Mouse (Mus musculus): ENCODE data around the gene Slc17a2. TPM values are rescaled to one million over a fixed set of nuclear protein-coding genes. Genes with fewer than 3 reads are reported as not detected.

The Slc17a2 gene
- total and polyA plus RNA-seq, 2 experiments from 2014 or later = 0.10 TPM; not detected in 1

GRCm38 (mm10) chr13:23861815-23862214 is 55.0 kb downstream of the Slc17a2 start:
- no peaks in the 10 kb centered on the region for H3K4me1 ChIP-seq (ENCODE audit: insufficient read depth, low read length)
- ATAC-seq = no peak

GRCm38 (mm10) chr13:23864711-23865110 is 57.9 kb downstream of the Slc17a2 start:
- no peak for TF ChIP-seq CTCF (IDR thresholded peaks at IDR 0.05; ENCODE audit: low read depth)
- no peak overlapping the region for H3K4me3 ChIP-seq (ENCODE audit: low read length)
- no peaks in the 10 kb centered on the region for H3K36me3 ChIP-seq (ENCODE audit: insufficient read depth, low read length)
- no peak overlapping the region for H3K4me2 ChIP-seq (ENCODE audit: low read depth, low read length)
- ATAC-seq = no peak
- H3K27ac ChIP-seq = no peak overlapping the region
- H3K4me1 ChIP-seq (ENCODE audit: insufficient read depth, low read length) = no peaks in the 10 kb centered on the region
- WGBS = 73% methylated on average over 9 of the region's 9 CpGs
- no peak overlapping the region for H3K9ac ChIP-seq (replicated peaks; ENCODE audit: low read length)
- H3K27me3 ChIP-seq (ENCODE audit: insufficient read depth, low read length) = no peaks in the 10 kb centered on the region
- H3K9me3 ChIP-seq (ENCODE audit: low read length) = no peaks in the 10 kb centered on the region
- no peak for DNase-seq (ENCODE audit: low spot score)

More at GRCm38 (mm10) chr13:23861815-23862214, 55.0 kb downstream of the Slc17a2 start:
- Histone ChIP-seq H3K27ac (no peak overlapping the region), H3K4me2 (ENCODE audit: low read depth, low read length) (no peak overlapping the region), H3K36me3 (ENCODE audit: insufficient read depth, low read length) (no peaks in the 10 kb centered on the region), H3K27me3 (ENCODE audit: insufficient read depth, low read length) (no peaks in the 10 kb centered on the region), H3K9me3 (ENCODE audit: low read length) (no peaks in the 10 kb centered on the region), H3K4me3 (ENCODE audit: low read length) (no peak overlapping the region), H3K9ac (replicated peaks; ENCODE audit: low read length) (no peak overlapping the region)
- TF ChIP-seq CTCF (IDR thresholded peaks at IDR 0.05; ENCODE audit: low read depth) = no peak
- DNase-seq (ENCODE audit: low spot score) = no peak

- Histone ChIP-seq H3K27ac (no peak overlapping the region), H3K9ac (replicated peaks; ENCODE audit: low read length) (no peak overlapping the region), H3K4me2 (ENCODE audit: low read depth, low read length) (no peak overlapping the region), H3K27me3 (ENCODE audit: insufficient read depth, low read length) (no peaks in the 10 kb centered on the region), H3K4me1 (ENCODE audit: insufficient read depth, low read length) (no peaks in the 10 kb centered on the region), H3K9me3 (ENCODE audit: low read length) (no peaks in the 10 kb centered on the region), H3K36me3 (ENCODE audit: insufficient read depth, low read length) (no peaks in the 10 kb centered on the region), H3K4me3 (ENCODE audit: low read length) (no peak overlapping the region)
- TF ChIP-seq CTCF (IDR thresholded peaks at IDR 0.05; ENCODE audit: low read depth) = no peak
- 78% methylated on average over 9 of the region's 9 CpGs for WGBS
- no peak for DNase-seq (ENCODE audit: low spot score)
- no peak for ATAC-seq
Observed at GRCm38 (mm10) chr13:23866086-23866710, 59.4 kb downstream of the Slc17a2 start.

GRCm38 (mm10) chr13:23867000-23867399 is 60.2 kb downstream of the Slc17a2 start:
- no peak overlapping the region for H3K4me2 ChIP-seq (ENCODE audit: low read depth, low read length)
- no peak for TF ChIP-seq CTCF (IDR thresholded peaks at IDR 0.05; ENCODE audit: low read depth)
- ATAC-seq (no peak), DNase-seq (ENCODE audit: low spot score) (no peak)
- H3K4me3 ChIP-seq (ENCODE audit: low read length) = no peak overlapping the region
- no peak overlapping the region for H3K27ac ChIP-seq
- 78% methylated on average over 6 of the region's 6 CpGs for WGBS
- no peaks in the 10 kb centered on the region for H3K4me1 ChIP-seq (ENCODE audit: insufficient read depth, low read length)
- no peaks in the 10 kb centered on the region for H3K9me3 ChIP-seq (ENCODE audit: low read length)
- H3K36me3 ChIP-seq (ENCODE audit: insufficient read depth, low read length) = no peaks in the 10 kb centered on the region
- H3K27me3 ChIP-seq (ENCODE audit: insufficient read depth, low read length) = no peaks in the 10 kb centered on the region
- H3K9ac ChIP-seq (replicated peaks; ENCODE audit: low read length) = no peak overlapping the region

- WGBS = 89% methylated on average over 7 of the region's 7 CpGs
Observed at GRCm38 (mm10) chr13:23867405-23867804, 60.6 kb downstream of the Slc17a2 start, which contains the start of gene Slc17a1. Gene Slc17a1, plus strand, starts transcription at chr13:23867750.

GRCm38 (mm10) chr13:23868790-23869533 is 62.2 kb downstream of the Slc17a2 start:
- no peak for TF ChIP-seq CTCF (IDR thresholded peaks at IDR 0.05; ENCODE audit: low read depth)
- 88% methylated on average over 8 of the region's 8 CpGs for WGBS
- Histone ChIP-seq H3K36me3 (ENCODE audit: insufficient read depth, low read length) (no peaks in the 10 kb centered on the region), H3K9ac (replicated peaks; ENCODE audit: low read length) (no peak overlapping the region), H3K4me2 (ENCODE audit: low read depth, low read length) (no peak overlapping the region), H3K4me1 (ENCODE audit: insufficient read depth, low read length) (no peaks in the 10 kb centered on the region), H3K4me3 (ENCODE audit: low read length) (no peak overlapping the region), H3K9me3 (ENCODE audit: low read length) (no peaks in the 10 kb centered on the region), H3K27me3 (ENCODE audit: insufficient read depth, low read length) (no peaks in the 10 kb centered on the region), H3K27ac (no peak overlapping the region)
- DNase-seq (ENCODE audit: low spot score) (no peak), ATAC-seq (no peak)

More at GRCm38 (mm10) chr13:23867405-23867804, 60.6 kb downstream of the Slc17a2 start, which contains the start of gene Slc17a1:
- no peak for DNase-seq (ENCODE audit: low spot score)
- Histone ChIP-seq H3K9me3 (ENCODE audit: low read length) (no peaks in the 10 kb centered on the region), H3K27ac (no peak within 1 kb of the TSS), H3K27me3 (ENCODE audit: insufficient read depth, low read length) (no peaks in the 10 kb centered on the region), H3K4me1 (ENCODE audit: insufficient read depth, low read length) (no peaks in the 10 kb centered on the region), H3K9ac (replicated peaks; ENCODE audit: low read length) (no peak within 1 kb of the TSS), H3K4me2 (ENCODE audit: low read depth, low read length) (no peak within 1 kb of the TSS), H3K4me3 (ENCODE audit: low read length) (no peak within 1 kb of the TSS), H3K36me3 (ENCODE audit: insufficient read depth, low read length) (no peaks in the 10 kb centered on the region)
- no peak for TF ChIP-seq CTCF (IDR thresholded peaks at IDR 0.05; ENCODE audit: low read depth)
- ATAC-seq = no peak

GRCm38 (mm10) chr13:23869996-23870395 is 63.2 kb downstream of the Slc17a2 start:
- no peak overlapping the region for H3K4me3 ChIP-seq (ENCODE audit: low read length)
- no peaks in the 10 kb centered on the region for H3K4me1 ChIP-seq (ENCODE audit: insufficient read depth, low read length)
- WGBS = 78% methylated on average over 3 of the region's 3 CpGs
- no peaks in the 10 kb centered on the region for H3K36me3 ChIP-seq (ENCODE audit: insufficient read depth, low read length)
- no peaks in the 10 kb centered on the region for H3K9me3 ChIP-seq (ENCODE audit: low read length)
- no peak for DNase-seq (ENCODE audit: low spot score)
- no peak overlapping the region for H3K4me2 ChIP-seq (ENCODE audit: low read depth, low read length)
- TF ChIP-seq CTCF (IDR thresholded peaks at IDR 0.05; ENCODE audit: low read depth) = no peak
- H3K27ac ChIP-seq = no peak overlapping the region
- no peak for ATAC-seq
- H3K27me3 ChIP-seq (ENCODE audit: insufficient read depth, low read length) = no peaks in the 10 kb centered on the region
- no peak overlapping the region for H3K9ac ChIP-seq (replicated peaks; ENCODE audit: low read length)
